Mouse (Mus musculus): ENCODE data around the gene Gdf11. TPM values are rescaled to one million over a fixed set of nuclear protein-coding genes. Genes with fewer than 3 reads are reported as not detected.

Gdf11 gene
- polyA plus RNA-seq, 1 experiment from 2014 or later, result 2.8 TPM

DNA sequence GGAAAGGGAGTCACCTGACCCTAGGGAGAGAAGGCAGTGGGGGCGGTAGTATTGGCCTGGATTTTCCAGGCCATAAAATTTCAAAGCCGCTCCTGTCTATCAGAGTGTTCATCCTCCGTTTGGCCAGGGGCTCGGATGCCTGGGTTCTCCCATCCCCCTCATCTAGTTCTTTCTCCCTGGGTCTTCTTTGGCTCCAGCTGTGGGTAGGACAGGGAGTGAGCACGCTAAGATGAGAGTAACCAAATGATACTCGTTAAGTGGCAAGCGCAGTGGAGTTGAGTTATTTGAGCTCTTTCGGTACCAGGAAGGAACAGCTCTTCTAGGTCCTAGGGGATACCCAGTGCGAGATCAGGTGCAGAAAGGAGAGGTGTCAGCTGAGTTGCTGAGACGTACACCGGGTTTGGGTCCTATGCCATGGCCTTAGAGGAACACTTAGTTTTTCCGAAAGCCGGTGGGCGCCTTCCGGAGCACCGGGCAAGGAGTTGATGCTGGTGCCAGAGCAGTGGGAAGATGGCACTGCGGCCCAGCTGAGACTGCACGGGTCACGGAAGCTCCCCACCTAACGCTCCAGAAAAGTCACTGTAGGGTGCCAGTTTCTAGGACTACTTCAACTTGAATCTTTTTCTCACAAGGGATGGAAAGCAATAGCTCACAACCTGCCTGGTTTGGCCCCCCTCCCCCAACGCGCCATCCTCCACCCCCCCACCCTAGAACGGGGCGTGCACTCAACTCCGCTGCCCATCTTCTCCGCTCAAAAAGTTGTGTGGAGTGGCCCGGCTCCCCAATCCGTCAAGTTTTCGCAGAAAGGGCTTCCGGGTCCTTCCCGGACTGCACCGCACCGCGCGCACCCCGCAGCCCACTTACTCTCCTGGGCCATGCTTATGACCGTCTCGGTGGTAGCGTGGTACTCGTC lies 879 bp downstream of the Gdf11 start:
- H3K9me3 ChIP-seq (replicated peaks), result no peaks in the 10 kb centered on the region
- H3K4me3 ChIP-seq, result peak overlapping the region; percentile 77
- peaks cover 40% of the 10 kb centered on the region for H3K4me1 ChIP-seq (replicated peaks)
- H3K9ac ChIP-seq, result peak overlapping the region; percentile 81
- no peak; the same call in 1 of the 2 replicates for ATAC-seq (replicated peaks; ENCODE audit: insufficient number of reproducible peaks, insufficient read depth, low FRiP score, low read depth)
- H3K27me3 ChIP-seq, result peaks cover 8% of the 10 kb centered on the region
- WGBS, result 1% methylated on average over 40 of the region's 40 CpGs
- peak overlapping the region; percentile 94 for H3K4me2 ChIP-seq
- H3K36me3 ChIP-seq, result no peaks in the 10 kb centered on the region
- H3K27ac ChIP-seq, result peak overlapping the region; percentile 78

DNA sequence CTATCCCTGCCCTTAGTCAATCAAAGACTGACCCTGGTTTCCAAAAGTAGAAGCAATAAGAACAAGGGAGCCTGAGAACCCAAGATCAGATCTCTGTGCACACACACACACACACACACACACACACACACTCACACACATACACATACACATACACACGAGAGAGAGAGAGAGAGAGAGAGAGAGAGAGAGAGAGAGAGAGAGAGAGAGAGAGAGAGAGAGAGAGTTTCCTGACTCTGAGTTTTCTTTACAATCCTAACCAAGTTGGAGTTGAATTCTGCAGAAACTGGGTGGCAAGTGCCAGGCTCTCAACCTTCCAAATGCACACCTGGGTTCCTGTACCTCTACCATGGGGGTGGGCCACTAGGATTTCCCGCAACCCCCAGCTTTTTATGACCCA lies 1.7 kb downstream of the Gdf11 start:
- Histone ChIP-seq H3K4me2 (peak overlapping the region; percentile 94), H3K9ac (peak overlapping the region; percentile 81; the same call in 1 of the 2 replicates), H3K4me3 (peak overlapping the region; percentile 77), H3K9me3 (replicated peaks) (no peaks in the 10 kb centered on the region), H3K27ac (peak overlapping the region; percentile 7; the same call in 1 of the 2 replicates), H3K4me1 (replicated peaks) (peaks cover 35% of the 10 kb centered on the region), H3K27me3 (peaks cover 8% of the 10 kb centered on the region), H3K36me3 (no peaks in the 10 kb centered on the region)
- 50% methylated on average over 1 of the region's 2 CpGs for WGBS
- ATAC-seq (replicated peaks; ENCODE audit: insufficient number of reproducible peaks, insufficient read depth, low FRiP score, low read depth), result no peak

DNA sequence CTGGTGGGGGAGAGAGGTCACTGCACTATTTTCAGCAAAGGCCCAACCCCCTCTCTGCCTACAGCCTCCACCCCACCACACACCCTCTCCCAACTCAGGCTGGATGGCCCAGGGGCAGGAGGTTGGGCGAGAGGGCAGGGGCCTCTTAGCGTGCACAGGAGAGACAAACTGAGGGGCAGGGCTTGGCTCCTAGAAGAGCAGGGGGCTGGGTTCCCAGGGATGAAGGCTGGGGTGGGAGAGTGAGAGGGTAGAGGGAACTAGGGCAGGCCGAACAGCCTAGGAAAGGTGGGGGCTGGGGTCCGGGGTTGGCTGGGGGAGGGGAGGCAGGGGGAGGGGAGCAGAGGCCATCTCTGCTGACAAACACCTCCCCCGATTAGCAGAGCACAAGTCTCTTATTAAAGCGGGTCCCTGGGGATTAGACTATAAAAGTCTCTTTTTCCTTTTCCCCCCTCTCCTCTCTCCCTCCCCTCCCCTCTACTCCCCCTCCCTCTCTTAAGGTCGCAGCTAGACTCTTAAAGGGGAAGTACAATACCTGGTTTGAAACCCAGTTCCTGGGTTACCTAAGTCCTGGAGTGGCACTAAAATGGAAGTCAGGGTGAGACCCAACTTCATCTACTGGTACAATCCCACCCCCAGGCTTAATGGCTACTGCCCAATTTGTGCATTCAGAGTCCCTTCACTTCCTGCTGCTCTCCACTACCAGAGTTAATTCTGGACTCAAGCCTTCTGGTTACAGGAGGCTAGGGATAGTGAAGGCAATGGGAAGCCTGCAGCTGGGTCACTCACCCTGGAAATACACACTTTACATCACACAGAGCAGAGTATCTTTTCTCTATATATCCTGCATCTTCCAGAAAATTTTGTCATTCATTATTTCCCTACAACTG lies 2.3 kb downstream of the Gdf11 start:
- H3K4me3 ChIP-seq, result peak overlapping the region; percentile 42
- peak overlapping the region; percentile 49 for H3K9ac ChIP-seq
- H3K27me3 ChIP-seq, result peaks cover 8% of the 10 kb centered on the region
- WGBS, result 0% methylated on average over 7 of the region's 7 CpGs
- no peaks in the 10 kb centered on the region for H3K36me3 ChIP-seq
- H3K9me3 ChIP-seq (replicated peaks), result no peaks in the 10 kb centered on the region
- H3K4me1 ChIP-seq (replicated peaks), result peaks cover 35% of the 10 kb centered on the region
- peak overlapping the region; percentile 94 for H3K4me2 ChIP-seq
- peak overlapping the region; percentile 37 for H3K27ac ChIP-seq
- ATAC-seq (replicated peaks; ENCODE audit: insufficient number of reproducible peaks, insufficient read depth, low FRiP score, low read depth), result 0 out of 2 replicates have a peak, but pooled peaks have one; percentile 30

- Histone ChIP-seq H3K4me3 (no peak overlapping the region), H3K4me2 (no peak overlapping the region), H3K27ac (no peak overlapping the region), H3K9me3 (replicated peaks) (no peaks in the 10 kb centered on the region), H3K4me1 (replicated peaks) (0 out of 2 replicates have a peak, but pooled peaks cover 5% of the 10 kb centered on the region), H3K9ac (no peak overlapping the region), H3K27me3 (no peaks in the 10 kb centered on the region), H3K36me3 (peaks cover 8% of the 10 kb centered on the region; the same call in 1 of the 2 replicates)
- no peak for ATAC-seq (replicated peaks; ENCODE audit: insufficient number of reproducible peaks, insufficient read depth, low FRiP score, low read depth)
- 86% methylated on average over 5 of the region's 5 CpGs for WGBS
These were observed 9.5 kb downstream of the Gdf11 start for GRCm38 (mm10) chr10:128882067-128882466.

GRCm38 (mm10) chr10:128878811-128879210 lies 12.7 kb downstream of the Gdf11 start:
- Histone ChIP-seq H3K4me1 (replicated peaks) (no peaks in the 10 kb centered on the region), H3K4me2 (no peak overlapping the region), H3K9ac (no peak overlapping the region), H3K9me3 (replicated peaks) (no peaks in the 10 kb centered on the region), H3K36me3 (peaks cover 23% of the 10 kb centered on the region), H3K27me3 (no peaks in the 10 kb centered on the region), H3K27ac (no peak overlapping the region), H3K4me3 (no peak overlapping the region)
- ATAC-seq (replicated peaks; ENCODE audit: insufficient number of reproducible peaks, insufficient read depth, low FRiP score, low read depth), result no peak
- 79% methylated on average over 2 of the region's 2 CpGs for WGBS

DNA sequence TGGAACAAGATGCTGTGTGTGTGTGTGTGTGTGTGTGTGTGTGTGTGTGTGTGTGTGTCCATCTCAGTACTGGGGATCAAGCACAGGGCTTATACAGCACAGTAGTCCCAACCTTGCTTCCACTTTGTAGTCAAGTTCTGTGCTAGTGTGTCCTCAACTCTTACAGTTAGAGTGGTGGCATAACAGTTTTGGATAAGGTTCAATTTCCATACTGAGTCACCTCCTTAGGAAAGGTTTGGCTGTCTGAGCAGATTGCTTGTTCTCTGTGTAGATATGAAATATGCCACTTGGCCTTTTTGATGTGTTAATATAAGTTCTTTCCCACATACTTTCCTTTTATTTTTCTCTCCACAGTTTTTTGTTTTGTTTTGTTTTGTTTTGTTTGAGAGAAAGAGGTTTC lies 13.2 kb downstream of the Gdf11 start:
- no peak overlapping the region for H3K9ac ChIP-seq
- H3K4me3 ChIP-seq, result no peak overlapping the region
- peaks cover 28% of the 10 kb centered on the region for H3K36me3 ChIP-seq
- no peaks in the 10 kb centered on the region for H3K9me3 ChIP-seq (replicated peaks)
- H3K4me1 ChIP-seq (replicated peaks), result no peaks in the 10 kb centered on the region
- H3K27ac ChIP-seq, result no peak overlapping the region
- ATAC-seq (replicated peaks; ENCODE audit: insufficient number of reproducible peaks, insufficient read depth, low FRiP score, low read depth), result no peak
- H3K4me2 ChIP-seq, result no peak overlapping the region
- no peaks in the 10 kb centered on the region for H3K27me3 ChIP-seq

GRCm38 (mm10) chr10:128870341-128870740 lies 21.2 kb downstream of the Gdf11 start:
- Histone ChIP-seq H3K9me3 (replicated peaks) (no peaks in the 10 kb centered on the region), H3K27ac (no peak overlapping the region), H3K27me3 (no peaks in the 10 kb centered on the region), H3K36me3 (peaks cover 40% of the 10 kb centered on the region), H3K4me1 (replicated peaks) (no peaks in the 10 kb centered on the region), H3K9ac (no peak overlapping the region), H3K4me2 (no peak overlapping the region), H3K4me3 (no peak overlapping the region)
- WGBS, result 79% methylated on average over 3 of the region's 3 CpGs
- no peak for ATAC-seq (replicated peaks; ENCODE audit: insufficient number of reproducible peaks, insufficient read depth, low FRiP score, low read depth)

DNA sequence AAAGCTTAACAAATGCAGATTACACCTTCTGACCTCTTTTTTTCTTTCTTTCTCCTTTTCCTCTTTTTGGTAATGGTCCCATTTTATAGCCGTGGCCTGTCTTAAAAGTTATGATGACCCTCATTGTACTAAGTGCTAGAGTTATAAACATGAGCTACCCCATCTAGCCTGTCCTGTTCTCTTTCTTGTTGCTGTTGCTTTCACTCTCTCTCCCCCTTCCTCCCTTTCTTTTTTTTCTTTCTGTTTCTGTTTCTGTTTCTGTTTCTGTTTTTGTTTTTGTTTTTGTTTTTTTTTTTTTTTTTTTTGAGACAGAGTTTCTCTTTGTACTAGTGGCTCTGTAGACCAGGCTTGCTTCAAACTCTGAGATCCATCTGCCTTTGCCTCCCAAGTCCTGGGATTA lies 25.0 kb downstream of the Gdf11 start:
- no peaks in the 10 kb centered on the region for H3K4me1 ChIP-seq (replicated peaks)
- peaks cover 23% of the 10 kb centered on the region; the same call in 1 of the 2 replicates for H3K36me3 ChIP-seq
- no peaks in the 10 kb centered on the region for H3K27me3 ChIP-seq
- no peaks in the 10 kb centered on the region for H3K9me3 ChIP-seq (replicated peaks)
- no peak overlapping the region for H3K4me2 ChIP-seq
- H3K27ac ChIP-seq, result no peak overlapping the region
- H3K9ac ChIP-seq, result no peak overlapping the region
- 82% methylated on average over 1 of the region's 1 CpGs for WGBS
- H3K4me3 ChIP-seq, result no peak overlapping the region
- ATAC-seq (replicated peaks; ENCODE audit: insufficient number of reproducible peaks, insufficient read depth, low FRiP score, low read depth), result no peak

DNA sequence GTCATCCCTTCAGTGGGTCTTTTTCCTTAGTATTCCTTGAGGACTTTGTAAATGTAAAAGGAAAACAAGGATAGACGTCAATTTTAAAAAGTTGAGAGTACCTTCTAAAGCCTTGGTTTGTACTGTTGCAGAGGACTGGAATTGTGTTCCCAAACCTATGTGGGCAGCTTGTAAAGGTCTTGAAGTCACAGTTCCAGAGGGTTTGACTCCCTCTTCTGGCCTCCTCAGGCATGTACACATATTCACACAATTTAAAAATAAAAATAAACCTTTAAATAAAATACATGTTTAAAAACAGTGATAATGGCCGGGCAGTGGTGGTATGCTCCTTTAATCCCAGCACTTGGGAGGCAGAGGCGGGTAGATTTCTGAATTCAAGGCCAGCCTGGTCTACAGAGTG lies 25.5 kb downstream of the Gdf11 start:
- H3K4me2 ChIP-seq, result no peak overlapping the region
- H3K4me3 ChIP-seq, result no peak overlapping the region
- no peaks in the 10 kb centered on the region for H3K27me3 ChIP-seq
- no peak for ATAC-seq (replicated peaks; ENCODE audit: insufficient number of reproducible peaks, insufficient read depth, low FRiP score, low read depth)
- no peaks in the 10 kb centered on the region for H3K4me1 ChIP-seq (replicated peaks)
- no peak overlapping the region for H3K27ac ChIP-seq
- WGBS, result 78% methylated on average over 3 of the region's 3 CpGs
- H3K36me3 ChIP-seq, result peaks cover 20% of the 10 kb centered on the region; the same call in 1 of the 2 replicates
- no peak overlapping the region for H3K9ac ChIP-seq
- no peaks in the 10 kb centered on the region for H3K9me3 ChIP-seq (replicated peaks)

- H3K36me3 ChIP-seq, result peaks cover 21% of the 10 kb centered on the region
- no peaks in the 10 kb centered on the region for H3K27me3 ChIP-seq
- H3K9me3 ChIP-seq (replicated peaks), result no peaks in the 10 kb centered on the region
- H3K4me3 ChIP-seq, result no peak overlapping the region
- ATAC-seq (replicated peaks; ENCODE audit: insufficient number of reproducible peaks, insufficient read depth, low FRiP score, low read depth), result no peak
- H3K4me2 ChIP-seq, result no peak overlapping the region
- no peak overlapping the region for H3K9ac ChIP-seq
- no peaks in the 10 kb centered on the region for H3K4me1 ChIP-seq (replicated peaks)
- H3K27ac ChIP-seq, result no peak overlapping the region
These were observed 30.3 kb downstream of the Gdf11 start for GRCm38 (mm10) chr10:128861176-128861575.

GRCm38 (mm10) chr10:128850339-128850738 lies 41.2 kb downstream of the Gdf11 start:
- Histone ChIP-seq H3K4me2 (no peak overlapping the region), H3K36me3 (peaks cover 61% of the 10 kb centered on the region), H3K4me1 (replicated peaks) (no peaks in the 10 kb centered on the region), H3K27ac (no peak overlapping the region), H3K9me3 (replicated peaks) (no peaks in the 10 kb centered on the region), H3K27me3 (no peaks in the 10 kb centered on the region), H3K9ac (no peak overlapping the region), H3K4me3 (no peak overlapping the region)
- 82% methylated on average over 3 of the region's 3 CpGs for WGBS
- ATAC-seq (replicated peaks; ENCODE audit: insufficient number of reproducible peaks, insufficient read depth, low FRiP score, low read depth), result no peak
